Mouse (Mus musculus): ENCODE data around the gene Adarb2. TPM values are rescaled to one million over a fixed set of nuclear protein-coding genes. Genes with fewer than 3 reads are reported as not detected.
"Not testable (repeated sequence)": the region's sequence is repeated elsewhere in the genome, so short reads cannot be mapped to it uniquely, and the experiment has no call there.

Gene Adarb2
- total and polyA plus RNA-seq, 3 experiments, result not detected

DNA sequence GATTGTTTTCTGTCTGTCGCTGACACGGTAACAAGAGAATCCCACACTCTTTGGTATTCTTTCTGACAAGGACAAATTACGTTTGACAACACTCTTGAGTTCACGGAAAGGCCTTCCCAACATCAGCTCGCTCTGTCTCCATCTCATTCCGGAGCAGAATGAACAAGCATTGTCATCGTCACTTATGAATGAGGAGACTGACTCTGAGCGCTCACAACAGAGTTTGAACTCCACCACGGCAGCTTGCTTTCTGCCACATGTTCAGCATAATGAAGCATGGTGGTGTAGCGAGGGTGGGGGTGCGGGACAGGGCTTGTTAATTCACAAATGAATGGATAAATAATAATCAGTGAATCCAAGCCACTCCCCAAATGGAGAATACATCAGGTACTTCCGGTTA lies 405.4 kb downstream of the Adarb2 start:
- TF ChIP-seq GABPA (IDR thresholded peaks at IDR 0.05; ENCODE audit: insufficient replicate concordance, low read depth, low read length) (no peak), POLR2A (IDR thresholded peaks at IDR 0.05; ENCODE audit: low read depth, low read length) (no peak), ZMIZ1 (IDR thresholded peaks at IDR 0.05; ENCODE audit: low read depth, low read length) (no peak)
- Histone ChIP-seq H3K4me1 (ENCODE audit: control insufficient read depth in 1 of 2, insufficient read depth in 2 of 2) (no peaks in the 10 kb centered on the region), H3K4me3 (replicated peaks in 1 of 3; ENCODE audit: low read depth in 2 of 3, low read length in 2 of 3, poor library complexity in 1 of 3) (no peak overlapping the region), H3K79me2 (replicated peaks; ENCODE audit: control insufficient read depth, extremely low read depth, insufficient read depth, poor library complexity, severe bottlenecking) (no peaks in the 10 kb centered on the region), H3K9ac (ENCODE audit: insufficient read depth, low read depth) (no peak overlapping the region), H3K9me3 (replicated peaks; ENCODE audit: low read length) (no peaks in the 10 kb centered on the region), H3K27me3 (replicated peaks) (no peaks in the 10 kb centered on the region), H3K27ac (ENCODE audit: insufficient read depth, low read depth) (no peak overlapping the region), H3K4me2 (ENCODE audit: insufficient read depth, low read depth, poor library complexity, severe bottlenecking) (no peak overlapping the region), H3K36me3 (replicated peaks in 1 of 2; ENCODE audit: control insufficient read depth in 1 of 2, insufficient read depth in 1 of 2, low read length in 1 of 2) (no peaks in the 10 kb centered on the region)
- dilution Hi-C loops (cut with MboI; ENCODE audit: extremely low pct_ligation_motif_present, extremely low pct_unique_long_range_greater_than_20kb, low sequenced_read_pairs) (no loop called here), in situ Hi-C loops (cut with MboI; ENCODE audit: low pct_ligation_motif_present, low pct_unique_long_range_greater_than_20kb, low sequenced_read_pairs) (no loop called here)
- no peak for DNase-seq (ENCODE audit: extremely low read depth)

DNA sequence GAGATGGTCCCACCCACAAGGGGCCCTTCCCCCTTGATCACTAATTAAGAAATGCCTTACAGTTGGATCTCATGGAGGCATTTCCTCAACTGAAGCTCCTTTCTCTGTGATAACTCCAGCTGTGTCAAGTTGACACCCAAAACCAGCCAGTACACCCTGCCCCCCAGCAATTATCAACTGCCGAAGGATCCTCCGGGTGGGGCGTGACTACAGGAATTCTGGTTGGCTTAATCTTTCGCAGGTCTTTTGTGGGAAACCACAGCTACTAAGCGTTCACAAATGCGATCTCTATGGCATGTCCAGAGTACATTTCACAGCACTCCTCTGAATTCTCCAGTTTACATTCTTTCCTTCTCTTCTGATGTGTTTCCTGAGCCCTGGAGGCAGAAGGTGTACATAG lies 406.3 kb downstream of the Adarb2 start:
- H3K4me2 ChIP-seq (ENCODE audit: insufficient read depth, low read depth, poor library complexity, severe bottlenecking); dilution Hi-C loops (cut with MboI; ENCODE audit: extremely low pct_ligation_motif_present, extremely low pct_unique_long_range_greater_than_20kb, low sequenced_read_pairs); H3K79me2 ChIP-seq (replicated peaks; ENCODE audit: control insufficient read depth, extremely low read depth, insufficient read depth, poor library complexity, severe bottlenecking); H3K36me3 ChIP-seq (replicated peaks in 1 of 2; ENCODE audit: control insufficient read depth in 1 of 2, insufficient read depth in 1 of 2, low read length in 1 of 2); H3K9ac ChIP-seq (ENCODE audit: insufficient read depth, low read depth); H3K4me1 ChIP-seq (ENCODE audit: control insufficient read depth in 1 of 2, insufficient read depth in 2 of 2); H3K27me3 ChIP-seq (replicated peaks); DNase-seq (ENCODE audit: extremely low read depth); H3K4me3 ChIP-seq (replicated peaks in 1 of 3; ENCODE audit: low read depth in 2 of 3, low read length in 2 of 3, poor library complexity in 1 of 3); in situ Hi-C loops (cut with MboI; ENCODE audit: low pct_ligation_motif_present, low pct_unique_long_range_greater_than_20kb, low sequenced_read_pairs); H3K27ac ChIP-seq (ENCODE audit: insufficient read depth, low read depth); H3K9me3 ChIP-seq (replicated peaks; ENCODE audit: low read length): not testable (repeated sequence)

DNA sequence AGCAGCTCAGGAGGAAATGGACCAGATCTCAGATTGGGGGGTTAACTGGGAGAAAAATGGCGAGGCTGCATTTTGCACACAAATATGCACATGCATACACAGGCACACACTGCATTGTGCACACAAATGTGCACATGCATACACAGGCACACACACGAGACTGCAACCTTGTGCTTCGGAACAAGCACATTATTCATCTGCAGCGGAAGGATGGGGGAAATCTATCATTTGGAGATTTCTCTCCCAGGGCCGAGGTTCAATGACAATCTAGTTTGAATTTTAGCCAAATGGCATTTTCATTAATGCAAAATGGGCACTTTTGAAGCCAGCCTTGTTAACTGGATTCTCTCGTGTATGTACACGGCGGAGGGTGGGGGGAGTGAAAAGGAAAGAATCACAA lies 408.3 kb downstream of the Adarb2 start:
- Histone ChIP-seq H3K4me1 (ENCODE audit: control insufficient read depth in 1 of 2, insufficient read depth in 2 of 2) (no peaks in the 10 kb centered on the region), H3K9ac (ENCODE audit: insufficient read depth, low read depth) (no peak overlapping the region), H3K4me2 (ENCODE audit: insufficient read depth, low read depth, poor library complexity, severe bottlenecking) (no peak overlapping the region), H3K36me3 (replicated peaks in 1 of 2; ENCODE audit: control insufficient read depth in 1 of 2, insufficient read depth in 1 of 2, low read length in 1 of 2) (no peaks in the 10 kb centered on the region), H3K27ac (ENCODE audit: insufficient read depth, low read depth) (no peak overlapping the region), H3K9me3 (replicated peaks; ENCODE audit: low read length) (no peaks in the 10 kb centered on the region), H3K27me3 (replicated peaks) (no peaks in the 10 kb centered on the region), H3K79me2 (replicated peaks; ENCODE audit: control insufficient read depth, extremely low read depth, insufficient read depth, poor library complexity, severe bottlenecking) (no peaks in the 10 kb centered on the region), H3K4me3 (replicated peaks in 1 of 3; ENCODE audit: low read depth in 2 of 3, low read length in 2 of 3, poor library complexity in 1 of 3) (no peak overlapping the region)
- dilution Hi-C loops (cut with MboI; ENCODE audit: extremely low pct_ligation_motif_present, extremely low pct_unique_long_range_greater_than_20kb, low sequenced_read_pairs) (no loop called here), in situ Hi-C loops (cut with MboI; ENCODE audit: low pct_ligation_motif_present, low pct_unique_long_range_greater_than_20kb, low sequenced_read_pairs) (no loop called here)
- TF ChIP-seq CHD1 (IDR thresholded peaks at IDR 0.05; ENCODE audit: low read depth, low read length) (no peak), E2F4 (IDR thresholded peaks at IDR 0.05; ENCODE audit: insufficient replicate concordance, low read depth, low read length) (no peak), JUND (conservative IDR thresholded peaks at IDR 0.05; ENCODE audit: low read depth, low read length) (no peak), MYC (IDR thresholded peaks at IDR 0.05; ENCODE audit: low read depth, low read length) (no peak)
- DNase-seq (ENCODE audit: extremely low read depth), result no peak
